Mouse (Mus musculus) adrenal gland, postnatal 14 days (tissue): ENCODE data around the gene Tiam1. TPM values are rescaled to one million over a fixed set of nuclear protein-coding genes. Genes with fewer than 3 reads are reported as not detected.

Experiments
- DNase-seq: peaks from one replicate; pipeline ENCODE4 v3.0.0; 2021; ENCODE audit warnings: mixed read lengths
- total RNA-seq: library from RNA; stranded (reverse); gene quantifications from 2 replicates; pipeline ENCODE4 v1.2.3, GENCODE M21; 2021

Tiam1 gene
- total RNA-seq, 1 experiment from 2014 or later = 64.1 TPM

- no peak for DNase-seq
Observed at GRCm38 (mm10) chr16:89912686-89913375, 230.7 kb downstream of the Tiam1 start.

GRCm38 (mm10) chr16:89909393-89910068 is 234.0 kb downstream of the Tiam1 start:
- no peak for DNase-seq

- no peak for DNase-seq
Observed at GRCm38 (mm10) chr16:89907651-89908050, 235.9 kb downstream of the Tiam1 start.

GRCm38 (mm10) chr16:89906909-89907308 is 236.7 kb downstream of the Tiam1 start:
- DNase-seq = peak; percentile 59

- no peak for DNase-seq
Observed at GRCm38 (mm10) chr16:89905730-89906305, 237.8 kb downstream of the Tiam1 start.

GRCm38 (mm10) chr16:89904121-89904520 is 239.4 kb downstream of the Tiam1 start:
- DNase-seq = no peak

- peak; percentile 38 for DNase-seq
Observed at GRCm38 (mm10) chr16:89902578-89903304, 240.8 kb downstream of the Tiam1 start.

- DNase-seq = no peak
Observed at GRCm38 (mm10) chr16:89900681-89901080, 242.9 kb downstream of the Tiam1 start.

- no peak for DNase-seq
Observed at GRCm38 (mm10) chr16:89899192-89899591, 244.4 kb downstream of the Tiam1 start.

GRCm38 (mm10) chr16:89898299-89898625 is 245.3 kb downstream of the Tiam1 start:
- DNase-seq = no peak

GRCm38 (mm10) chr16:89897547-89898298 is 245.8 kb downstream of the Tiam1 start:
- DNase-seq = no peak

GRCm38 (mm10) chr16:89896885-89897546 is 246.6 kb downstream of the Tiam1 start:
- no peak for DNase-seq

- DNase-seq = no peak
Observed at GRCm38 (mm10) chr16:89896392-89896791, 247.2 kb downstream of the Tiam1 start.

- DNase-seq = no peak
Observed at GRCm38 (mm10) chr16:89895283-89895682, 248.3 kb downstream of the Tiam1 start.

GRCm38 (mm10) chr16:89894816-89895215 is 248.8 kb downstream of the Tiam1 start:
- DNase-seq = no peak

- DNase-seq = no peak
Observed at GRCm38 (mm10) chr16:89890515-89891189, 252.9 kb downstream of the Tiam1 start.

GRCm38 (mm10) chr16:89889890-89890462 is 253.6 kb downstream of the Tiam1 start:
- DNase-seq = no peak

GRCm38 (mm10) chr16:89886561-89886960 is 257.0 kb downstream of the Tiam1 start:
- no peak for DNase-seq

GRCm38 (mm10) chr16:89885661-89886060 is 257.9 kb downstream of the Tiam1 start:
- no peak for DNase-seq

GRCm38 (mm10) chr16:89883897-89884296 is 259.7 kb downstream of the Tiam1 start:
- DNase-seq = no peak
